Mouse (Mus musculus): Measurements from ENCODE around the gene Pacsin1. TPM values are rescaled to one million over a fixed set of nuclear protein-coding genes. Genes with fewer than 3 reads are reported as not detected.
"Not testable (repeated sequence)": the region's sequence is repeated elsewhere in the genome, so short reads cannot be mapped to it uniquely, and the experiment has no call there.

Gene Pacsin1
- polyA plus RNA-seq, 1 experiment from 2014 or later, result 1.4 TPM

DNA sequence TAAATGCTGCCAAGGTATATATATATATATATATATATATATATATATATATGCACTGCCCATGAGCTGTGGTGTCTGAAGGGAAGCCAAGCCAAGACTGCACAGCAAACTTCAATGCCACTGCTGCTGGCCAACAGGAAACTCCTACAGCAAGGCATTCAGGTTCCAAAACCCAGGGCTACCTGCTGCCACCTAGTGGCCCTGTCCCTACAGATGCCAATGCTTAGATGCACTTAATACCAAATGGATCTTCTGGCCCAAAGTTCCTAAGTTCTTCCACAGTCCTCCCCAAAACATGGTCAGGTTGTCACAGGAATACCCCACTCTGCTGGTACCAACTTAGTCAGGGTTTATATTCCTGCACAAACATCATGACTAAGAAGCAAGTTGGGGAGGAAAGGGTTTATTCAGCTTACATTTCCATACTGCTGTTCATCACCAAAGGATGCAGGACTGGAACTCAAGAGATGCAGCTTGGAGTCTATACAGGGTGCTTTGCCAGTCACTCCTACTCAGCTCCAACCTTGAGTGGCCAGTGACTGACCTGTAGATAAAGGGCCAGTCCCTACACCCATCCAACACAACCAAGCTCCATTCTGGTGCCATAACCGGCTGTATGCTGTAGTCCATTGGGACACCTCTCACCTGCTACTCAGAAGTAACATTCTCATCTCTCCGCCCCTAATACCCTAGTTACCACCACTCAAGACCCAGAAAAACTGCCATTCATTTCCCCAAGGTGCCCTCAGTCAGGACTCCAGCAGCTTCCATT lies 25.9 kb upstream of the Pacsin1 start:
- ATAC-seq (ENCODE audit: low FRiP score, low TSS enrichment) (peak; percentile 63), DNase-seq (ENCODE audit: low spot score) (peak; percentile 86)
- Histone ChIP-seq H3K9me3 (ENCODE audit: control insufficient read depth, low read length) (no peaks in the 10 kb centered on the region), H3K4me3 (ENCODE audit: low read depth, low read length) (no peak overlapping the region), H3K27ac (replicated peaks) (no peak overlapping the region), H3K9ac (ENCODE audit: low read length) (no peak overlapping the region), H3K27me3 (ENCODE audit: control insufficient read depth, insufficient read depth, low read length) (no peaks in the 10 kb centered on the region), H3K4me2 (replicated peaks; ENCODE audit: low read depth) (no peak overlapping the region), H3K36me3 (ENCODE audit: control insufficient read depth, insufficient read depth, low read length) (peaks cover 19% of the 10 kb centered on the region), H3K4me1 (replicated peaks; ENCODE audit: control insufficient read depth, insufficient read depth) (0 out of 2 replicates have a peak, but pooled peaks cover 3% of the 10 kb centered on the region)
- WGBS, result 75% methylated on average over 2 of the region's 2 CpGs
- TF ChIP-seq EP300 (optimal IDR thresholded peaks at IDR 0.05) (no peak), CTCF (IDR thresholded peaks at IDR 0.05; ENCODE audit: low read depth) (peak; percentile 89)

DNA sequence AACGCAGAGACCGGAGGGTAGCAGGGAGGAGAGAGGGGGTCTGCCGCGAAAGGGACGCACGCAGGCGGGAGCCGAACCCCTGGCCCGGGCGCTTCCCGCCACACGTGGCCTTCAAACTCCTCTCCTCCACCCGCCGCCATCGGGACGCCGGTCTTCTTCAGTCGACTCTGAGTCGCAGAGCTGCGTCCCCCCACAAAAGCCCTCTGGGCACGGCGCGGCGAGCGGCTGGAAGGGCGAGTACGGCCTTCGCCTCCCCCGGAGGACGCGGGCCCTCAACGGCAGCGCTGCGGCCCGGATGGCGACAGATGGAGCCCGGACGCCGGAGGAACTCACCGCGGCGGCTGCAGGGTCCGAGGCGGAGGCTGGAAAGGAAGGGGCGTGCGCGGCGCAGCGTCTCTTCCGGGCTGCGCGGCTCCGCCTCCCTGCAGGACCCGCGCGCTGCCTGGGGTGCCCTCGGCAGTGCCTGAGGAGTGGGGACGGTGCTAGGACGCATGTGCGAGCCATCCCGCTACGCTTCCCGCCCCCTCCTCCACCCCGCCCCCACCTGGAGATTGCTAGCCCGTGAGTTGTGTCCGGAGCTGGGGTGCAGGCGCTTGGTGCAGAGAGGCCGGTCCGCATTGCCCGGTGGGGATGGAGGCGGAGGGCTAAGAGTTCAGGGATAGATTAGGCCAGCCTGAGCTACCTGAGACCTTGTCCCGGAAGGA lies 20.3 kb upstream of the Pacsin1 start, which contains the start of gene RPS10-NUDT3:
RPS10-NUDT3 (minus strand) TSS at position 352 of the 704 bp plus-strand sequence.
- ATAC-seq (ENCODE audit: low FRiP score, low TSS enrichment) (peak; percentile 97), DNase-seq (ENCODE audit: low spot score) (peak; percentile 95)
- Histone ChIP-seq H3K27me3 (ENCODE audit: control insufficient read depth, insufficient read depth, low read length) (no peaks in the 10 kb centered on the region), H3K4me2 (replicated peaks; ENCODE audit: low read depth) (peak within 1 kb of the TSS; percentile 86), H3K9me3 (ENCODE audit: control insufficient read depth, low read length) (no peaks in the 10 kb centered on the region), H3K4me3 (ENCODE audit: low read depth, low read length) (peak within 1 kb of the TSS; percentile 93), H3K4me1 (replicated peaks; ENCODE audit: control insufficient read depth, insufficient read depth) (0 out of 2 replicates have a peak, but pooled peaks cover 3% of the 10 kb centered on the region), H3K9ac (ENCODE audit: low read length) (peak within 1 kb of the TSS; percentile 91), H3K27ac (replicated peaks) (peak within 1 kb of the TSS; percentile 95), H3K36me3 (ENCODE audit: control insufficient read depth, insufficient read depth, low read length) (peaks cover 19% of the 10 kb centered on the region)
- TF ChIP-seq CTCF (IDR thresholded peaks at IDR 0.05; ENCODE audit: low read depth) (no peak), EP300 (optimal IDR thresholded peaks at IDR 0.05) (peak; percentile 64)
- under 1% methylated on average over 67 of the region's 72 CpGs for WGBS

DNA sequence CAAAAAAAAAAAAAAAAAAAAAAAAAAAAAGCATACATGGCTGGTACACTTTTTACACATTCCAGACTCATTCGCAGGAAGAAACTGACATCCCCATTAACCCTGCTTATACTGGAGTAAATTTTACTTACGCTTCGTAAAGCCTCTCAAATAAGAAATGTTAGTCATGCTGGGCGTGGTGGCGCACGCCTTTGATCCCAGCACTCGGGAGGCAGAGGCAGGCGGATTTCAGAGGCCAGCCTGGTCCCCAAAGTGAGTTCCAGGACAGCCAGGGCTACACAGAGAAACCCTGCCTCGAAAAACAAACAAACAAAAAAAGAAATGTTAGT lies 19.8 kb upstream of the Pacsin1 start:
- H3K27me3 ChIP-seq (ENCODE audit: control insufficient read depth, insufficient read depth, low read length); H3K4me1 ChIP-seq (replicated peaks; ENCODE audit: control insufficient read depth, insufficient read depth); DNase-seq (ENCODE audit: low spot score); ATAC-seq (ENCODE audit: low FRiP score, low TSS enrichment); H3K9me3 ChIP-seq (ENCODE audit: control insufficient read depth, low read length): not testable (repeated sequence)
- Histone ChIP-seq H3K36me3 (ENCODE audit: control insufficient read depth, insufficient read depth, low read length) (peaks cover 16% of the 10 kb centered on the region), H3K9ac (ENCODE audit: low read length) (0 out of 2 replicates have a peak overlapping the region, but pooled peaks have one; percentile 45), H3K4me2 (replicated peaks; ENCODE audit: low read depth) (peak overlapping the region; percentile 45), H3K27ac (replicated peaks) (peak overlapping the region; percentile 95), H3K4me3 (ENCODE audit: low read depth, low read length) (peak overlapping the region; percentile 93)
- 24% methylated on average over 9 of the region's 9 CpGs for whole genome bisulfite sequencing

DNA sequence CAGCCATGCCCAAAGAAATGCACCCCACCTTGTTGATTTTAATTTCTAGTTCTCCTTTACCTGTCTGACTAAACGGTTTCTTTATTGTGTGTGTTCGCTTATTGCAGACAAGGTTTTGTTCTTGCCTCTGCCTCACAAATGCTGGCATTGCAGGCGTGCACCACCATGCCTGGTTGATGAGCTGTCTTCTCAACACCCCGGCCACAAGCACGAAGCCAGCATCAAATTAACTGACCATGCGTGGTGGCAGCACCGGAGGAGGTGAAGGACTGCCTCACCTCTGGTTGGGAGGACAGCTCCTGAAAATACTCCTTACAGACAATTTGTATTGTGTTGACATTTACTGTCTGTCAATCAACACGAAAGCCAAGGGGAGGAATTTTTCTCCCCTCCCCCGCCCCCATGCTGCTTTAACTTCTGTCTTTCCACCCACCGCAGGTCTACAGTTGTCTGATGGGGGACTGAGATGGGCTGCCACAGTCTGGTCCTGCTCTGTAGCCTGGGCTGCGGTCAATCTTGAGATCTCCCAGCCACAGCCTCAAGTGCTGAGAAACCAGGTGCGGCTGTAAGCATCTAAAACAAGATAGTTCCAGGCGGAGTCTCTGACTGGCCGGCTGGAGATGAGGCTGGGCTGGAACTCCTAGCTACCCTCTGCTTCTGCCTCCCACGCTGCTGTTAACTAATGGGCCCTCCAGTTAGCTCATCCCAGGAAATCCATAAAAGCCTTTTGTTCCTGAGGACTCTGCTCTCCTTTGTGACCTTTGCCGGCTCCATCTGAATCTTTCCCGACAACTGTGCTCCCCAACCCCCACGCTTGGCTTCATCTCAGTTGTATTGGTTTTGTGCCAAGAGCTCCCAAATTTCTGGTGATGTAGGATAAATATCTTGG lies 18.9 kb upstream of the Pacsin1 start, which contains the start of gene Rps10:
Rps10 (minus strand) TSS at position 538 of the 889 bp plus-strand sequence.
- WGBS, result 52% methylated on average over 18 of the region's 18 CpGs
- Histone ChIP-seq H3K27ac (replicated peaks) (peak within 1 kb of the TSS; percentile 30; the same call in 1 of the 2 replicates), H3K27me3 (ENCODE audit: control insufficient read depth, insufficient read depth, low read length) (no peaks in the 10 kb centered on the region), H3K4me2 (replicated peaks; ENCODE audit: low read depth) (peak within 1 kb of the TSS; percentile 45; the same call in 1 of the 2 replicates), H3K9ac (ENCODE audit: low read length) (no peak within 1 kb of the TSS), H3K36me3 (ENCODE audit: control insufficient read depth, insufficient read depth, low read length) (peaks cover 10% of the 10 kb centered on the region), H3K9me3 (ENCODE audit: control insufficient read depth, low read length) (no peaks in the 10 kb centered on the region), H3K4me1 (replicated peaks; ENCODE audit: control insufficient read depth, insufficient read depth) (0 out of 2 replicates have a peak, but pooled peaks cover 3% of the 10 kb centered on the region), H3K4me3 (ENCODE audit: low read depth, low read length) (peak within 1 kb of the TSS; percentile 93)
- DNase-seq (ENCODE audit: low spot score) (no peak), ATAC-seq (ENCODE audit: low FRiP score, low TSS enrichment) (no peak)
- no peak for TF ChIP-seq CTCF (IDR thresholded peaks at IDR 0.05; ENCODE audit: low read depth)
- TF ChIP-seq EP300 (optimal IDR thresholded peaks at IDR 0.05), result no peak

DNA sequence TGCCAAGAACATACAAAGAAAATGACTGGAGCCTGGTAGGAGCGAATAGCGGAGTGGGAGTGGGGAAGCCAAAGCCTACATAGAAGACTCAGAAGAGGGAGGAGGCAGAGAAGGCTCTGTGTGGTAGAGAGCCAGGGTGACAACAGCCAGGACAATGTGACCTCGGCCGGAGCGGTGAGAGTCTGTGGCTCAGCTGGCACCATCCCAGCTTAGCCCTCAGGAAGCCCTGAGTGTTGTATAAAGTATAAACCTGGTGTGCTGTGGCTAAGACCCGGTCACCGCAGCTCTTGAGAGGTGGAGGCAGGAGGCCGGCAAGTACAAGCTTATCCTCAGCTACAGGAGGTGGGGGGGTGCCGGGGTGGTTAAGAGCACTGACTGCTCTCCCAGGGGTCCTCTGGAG lies 18.0 kb upstream of the Pacsin1 start:
- no peak for DNase-seq (ENCODE audit: low spot score)

More for the DNA sequence above, 18.0 kb upstream of the Pacsin1 start:
- H3K4me1 ChIP-seq (replicated peaks; ENCODE audit: control insufficient read depth, insufficient read depth), result 0 out of 2 replicates have a peak, but pooled peaks cover 3% of the 10 kb centered on the region
- H3K4me2 ChIP-seq (replicated peaks; ENCODE audit: low read depth), result no peak overlapping the region
- no peak overlapping the region for H3K4me3 ChIP-seq (ENCODE audit: low read depth, low read length)
- H3K27ac ChIP-seq (replicated peaks), result no peak overlapping the region
- peaks cover under 1% of the 10 kb centered on the region; the same call in 1 of the 2 replicates for H3K36me3 ChIP-seq (ENCODE audit: control insufficient read depth, insufficient read depth, low read length)
- TF ChIP-seq EP300 (optimal IDR thresholded peaks at IDR 0.05), result no peak
- no peak for TF ChIP-seq CTCF (IDR thresholded peaks at IDR 0.05; ENCODE audit: low read depth)
- no peak overlapping the region for H3K9ac ChIP-seq (ENCODE audit: low read length)
- H3K27me3 ChIP-seq (ENCODE audit: control insufficient read depth, insufficient read depth, low read length), result no peaks in the 10 kb centered on the region
- ATAC-seq (ENCODE audit: low FRiP score, low TSS enrichment), result no peak
- H3K9me3 ChIP-seq (ENCODE audit: control insufficient read depth, low read length), result no peaks in the 10 kb centered on the region
- WGBS, result 66% methylated on average over 9 of the region's 9 CpGs

Data from stomach, postnatal 0 days (tissue).